Mouse (Mus musculus): Measurements from ENCODE around the gene Gng7.

GRCm38 (mm10) chr10:80998778-80999177 lies 16.0 kb downstream of the Gng7 start:
- TF ChIP-seq EP300 (IDR thresholded peaks at IDR 0.05; ENCODE audit: low read depth) (no peak), CTCF (IDR thresholded peaks at IDR 0.05; ENCODE audit: low read depth) (peak; percentile 75)
